Mouse (Mus musculus) CD8-positive naive resting alpha-beta T cell, adult 2 months (primary cell): ENCODE measurements around the gene Fam171b.

Experiments
- DNase-seq, 2 experiments: peaks; one replicate each; pipeline ENCODE4 v3.0.0; 2022; ENCODE audit warnings: low read depth in 2 of 2, low spot score in 2 of 2

Fam171b gene

DNA sequence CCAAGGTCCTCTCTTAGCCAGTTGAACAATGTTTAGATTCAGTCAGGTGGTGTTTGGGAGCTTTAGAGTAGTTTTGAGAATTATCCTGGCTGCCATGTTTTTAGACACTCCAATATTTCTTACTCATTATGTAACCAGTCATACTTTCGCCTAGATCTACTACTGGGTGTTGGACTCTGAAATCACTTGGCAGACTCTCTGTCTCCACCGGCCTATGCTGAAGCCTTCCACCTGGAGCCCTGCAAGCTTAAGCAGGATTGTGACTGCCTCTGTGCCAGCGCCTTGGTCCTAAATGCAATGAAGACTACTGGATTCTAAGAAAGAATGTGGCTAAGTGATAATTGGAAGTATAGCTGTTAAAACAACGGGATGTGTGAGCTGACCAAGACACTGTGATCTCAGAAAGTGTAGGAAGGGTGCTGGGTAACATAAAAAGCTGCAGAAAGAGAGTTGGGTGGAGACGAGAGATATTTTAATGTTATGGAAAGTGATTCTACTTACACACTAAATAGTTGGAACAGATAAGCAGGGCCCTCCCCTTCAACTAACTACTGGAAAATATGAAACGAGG is 71.5 kb downstream of the Fam171b start:
- DNase-seq = no peak

DNA sequence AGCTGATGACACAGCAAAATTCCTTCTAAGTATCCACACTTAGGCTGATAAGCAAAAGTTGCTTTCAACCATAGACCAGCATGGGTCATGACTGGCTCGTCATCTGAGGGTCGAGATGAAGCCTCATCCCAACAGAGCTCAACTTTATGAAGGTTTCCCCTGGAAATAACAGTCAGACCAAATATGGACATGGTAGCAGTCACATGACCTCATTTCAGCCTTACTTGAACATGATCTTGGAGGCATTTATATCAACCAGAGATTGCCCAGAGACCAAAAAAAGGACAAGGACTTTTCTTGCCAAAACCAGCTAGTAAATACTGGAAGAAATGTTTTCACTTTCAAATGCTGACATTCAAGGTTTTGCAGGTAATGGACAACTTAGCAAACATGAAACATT is 81.3 kb downstream of the Fam171b start:
- no peak for DNase-seq

DNA sequence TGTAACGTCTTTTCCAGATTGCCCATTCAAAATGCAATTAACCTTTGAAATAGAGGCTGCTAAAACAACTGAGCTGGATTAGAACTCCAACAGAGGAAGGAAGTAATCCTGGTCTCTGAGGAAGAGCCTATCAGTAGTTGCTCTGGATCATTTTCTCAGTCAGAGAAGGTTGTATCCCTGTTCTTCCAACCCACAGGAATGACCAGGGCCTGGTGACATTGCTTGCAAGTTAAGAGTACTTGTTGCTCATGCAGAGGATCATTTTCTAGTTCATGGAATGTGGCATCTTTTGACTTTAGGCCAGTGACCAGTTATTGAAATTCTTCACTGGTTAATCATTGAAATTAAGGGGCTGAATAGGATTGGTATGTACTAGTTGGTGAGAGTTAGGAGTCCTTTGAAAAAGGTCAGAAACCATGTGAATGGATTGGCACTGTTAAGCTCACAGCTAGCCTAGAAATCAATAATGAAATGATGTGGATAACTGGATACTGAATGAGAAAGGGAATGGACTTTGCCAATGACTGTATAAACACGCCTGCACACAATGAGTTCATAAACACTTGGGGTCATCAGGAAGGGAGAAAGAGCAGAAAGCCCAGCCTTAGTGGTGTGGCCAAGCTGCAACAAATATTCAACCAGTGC is 89.6 kb downstream of the Fam171b start:
- DNase-seq = no peak

DNA sequence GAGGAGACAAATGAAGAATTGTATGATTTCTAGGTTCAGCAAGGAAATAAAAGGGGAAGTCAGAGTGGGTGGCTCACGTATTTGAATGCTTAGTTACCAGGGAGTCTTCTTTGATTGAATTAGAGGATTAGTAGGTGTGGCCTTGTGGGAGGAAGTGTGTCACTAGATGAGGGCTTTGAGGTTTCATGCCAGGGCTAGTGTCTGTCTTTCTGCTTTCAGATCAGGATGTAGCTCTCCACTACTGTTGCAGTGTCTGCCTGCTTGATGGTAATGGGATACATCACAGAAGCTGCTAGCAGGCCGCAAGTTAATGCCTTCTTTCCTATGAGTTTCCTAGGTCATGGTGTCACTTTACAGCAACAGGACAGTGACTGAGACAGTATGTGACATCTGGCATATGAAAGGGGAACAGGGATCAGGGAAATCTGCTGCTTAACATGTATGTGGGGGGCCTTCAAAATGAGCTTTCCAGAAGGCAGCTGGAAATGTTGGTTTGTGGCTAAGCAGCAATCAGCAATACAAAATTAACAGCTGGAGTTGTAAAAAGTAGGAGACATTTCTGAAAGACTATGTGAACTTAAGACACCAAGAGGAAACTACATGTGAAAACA is 117.1 kb downstream of the Fam171b start:
- DNase-seq = peak; percentile 41 to 58
